20 mouse cellular contexts compared by ENCODE assay signal in the genomic region with DNA sequence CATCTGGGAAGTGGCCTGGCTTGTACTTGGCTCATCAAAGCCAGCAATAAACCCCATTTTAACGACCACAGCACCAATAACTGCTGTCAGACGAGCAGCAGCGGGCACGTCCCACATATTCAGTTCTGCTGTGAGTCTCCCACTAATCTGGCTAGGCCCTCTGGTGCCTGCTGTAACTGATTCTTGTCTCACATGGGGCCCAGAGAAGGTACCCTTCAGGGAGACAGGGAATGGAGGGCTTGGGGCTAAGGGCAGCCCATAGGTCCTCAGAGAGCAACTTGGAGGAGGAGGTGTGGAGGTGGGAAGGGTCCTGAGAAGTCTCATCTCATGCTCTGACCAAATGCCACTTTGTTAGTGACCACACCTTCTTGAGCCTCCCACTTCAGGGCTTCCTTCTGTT. TPM values are rescaled to one million over a fixed set of nuclear protein-coding genes. Genes with fewer than 3 reads are reported as not detected.
"Had no signal": no experiment of that assay in that cellular context is flagged by ENCODE, and none has a peak within 500 bp of the region (broad histone marks: within the 10 kb centered on the region; RNA-seq: fewer than 3 reads in every experiment).

No protein-coding gene starts in this region.

- H3K4me3 ChIP-seq: neural tube, embryonic 13.5 days; neural tube, embryonic 15.5 days; stomach, embryonic 15.5 days had no signal

- H3K27ac ChIP-seq: neural tube, embryonic 13.5 days; neural tube, embryonic 15.5 days; stomach, embryonic 15.5 days; stomach, postnatal 0 days had no signal

- DNase-seq: retina, postnatal 1 day; right cerebral cortex, adult 18-20 months; right cerebral cortex, postnatal 14 days; right cerebral cortex, postnatal 25 days; right cerebral cortex, postnatal 4 days; spleen, adult 18-20 months; thymus, adult 18-20 months; thymus, adult 2 months; thymus, postnatal 14 days; thymus, postnatal 25 days; thymus, postnatal 36 days; thymus, postnatal 4 days had no signal

- H3K9me3 ChIP-seq: neural tube, embryonic 15.5 days; stomach, embryonic 15.5 days had no signal

- H3K4me2 ChIP-seq: neural tube, embryonic 13.5 days; neural tube, embryonic 15.5 days; stomach, embryonic 15.5 days had no signal

- H3K36me3 ChIP-seq: neural tube, embryonic 13.5 days; neural tube, embryonic 15.5 days; stomach, embryonic 15.5 days had no signal

- H3K9ac ChIP-seq: neural tube, embryonic 13.5 days; neural tube, embryonic 15.5 days; stomach, embryonic 15.5 days had no signal

RNA-seq across cellular contexts. Expression of a gene that starts 59.1 kb away (rescaled TPM):
- polyA plus RNA-seq: neural tube, embryonic 13.5 days; neural tube, embryonic 14.5 days; neural tube, embryonic 15.5 days; stomach, embryonic 14.5 days; stomach, postnatal 0 days; thymus, postnatal 0 days; urinary bladder, adult 2 months had no signal
